Mouse (Mus musculus): ENCODE measurements around the gene Fbxo24.
"Not testable (repeated sequence)": the region's sequence is repeated elsewhere in the genome, so short reads cannot be mapped to it uniquely, and the experiment has no call there.

Gene Fbxo24

DNA sequence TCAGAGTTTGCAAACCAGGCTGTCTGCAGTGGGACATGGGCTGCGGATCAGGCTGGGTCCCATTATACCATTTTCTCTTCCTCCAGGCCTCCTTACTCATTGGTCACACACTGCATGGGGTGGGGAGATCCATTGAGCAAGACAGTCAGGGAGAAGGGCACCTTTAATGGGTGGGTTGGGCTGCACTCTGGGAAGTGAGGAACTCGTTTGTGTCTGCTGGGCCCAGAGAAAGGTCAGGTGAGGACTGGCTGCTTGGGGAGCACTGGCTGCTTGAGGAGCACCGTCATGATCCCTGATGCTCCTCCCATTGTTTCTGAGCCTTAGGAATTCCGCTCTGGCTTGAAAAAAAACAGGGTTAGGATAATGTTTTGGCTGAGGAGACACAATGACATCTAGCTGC is 14.1 kb upstream of the Fbxo24 start:
- DNase-seq (ENCODE audit: low spot score), result no peak

DNA sequence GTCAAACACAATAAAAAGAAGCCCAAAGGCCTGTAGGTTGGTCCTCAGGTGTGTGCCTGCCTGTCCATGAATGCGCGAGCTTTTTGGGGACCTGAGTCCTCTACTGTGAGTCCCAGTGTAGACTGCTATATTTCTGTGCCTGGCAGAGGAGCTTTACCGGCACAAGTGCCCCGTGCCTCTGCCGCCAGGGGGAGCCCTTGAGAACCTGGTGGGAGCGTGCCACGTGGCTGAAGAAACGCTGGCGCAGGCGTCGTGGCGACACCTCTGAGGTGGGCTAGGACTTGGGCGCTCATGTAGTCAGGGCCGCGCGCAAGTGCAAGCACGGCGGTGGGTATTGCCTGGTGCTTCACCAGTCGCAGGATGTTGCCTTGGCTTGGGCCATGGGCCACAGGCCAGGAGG is 12.3 kb upstream of the Fbxo24 start, which contains the start of gene Sap25:
Sap25 (plus strand) TSS at position 281 of the 400 bp plus-strand sequence.
- DNase-seq (ENCODE audit: low spot score), result peak; percentile 76

DNA sequence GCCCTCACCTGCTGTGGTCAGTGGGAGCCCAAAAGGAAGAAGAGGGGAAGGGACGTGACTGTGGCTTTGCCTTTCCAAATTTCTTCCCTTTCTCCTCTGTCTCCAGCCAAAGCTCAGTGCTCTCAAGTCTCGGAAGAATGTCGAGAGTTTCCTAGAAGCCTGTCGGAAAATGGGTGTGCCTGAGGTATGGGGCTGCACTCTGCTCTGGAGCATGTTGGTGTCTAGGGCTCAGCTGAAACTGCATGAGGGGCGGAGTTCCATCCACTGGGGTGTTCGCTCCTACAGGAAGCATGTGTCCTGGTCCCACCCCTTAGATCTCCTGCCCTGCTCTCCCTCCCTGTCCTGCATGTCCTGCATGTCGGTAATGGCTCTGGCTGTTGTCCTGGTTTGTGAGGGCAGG is 10.7 kb upstream of the Fbxo24 start:
- DNase-seq (ENCODE audit: low spot score), result no peak

DNA sequence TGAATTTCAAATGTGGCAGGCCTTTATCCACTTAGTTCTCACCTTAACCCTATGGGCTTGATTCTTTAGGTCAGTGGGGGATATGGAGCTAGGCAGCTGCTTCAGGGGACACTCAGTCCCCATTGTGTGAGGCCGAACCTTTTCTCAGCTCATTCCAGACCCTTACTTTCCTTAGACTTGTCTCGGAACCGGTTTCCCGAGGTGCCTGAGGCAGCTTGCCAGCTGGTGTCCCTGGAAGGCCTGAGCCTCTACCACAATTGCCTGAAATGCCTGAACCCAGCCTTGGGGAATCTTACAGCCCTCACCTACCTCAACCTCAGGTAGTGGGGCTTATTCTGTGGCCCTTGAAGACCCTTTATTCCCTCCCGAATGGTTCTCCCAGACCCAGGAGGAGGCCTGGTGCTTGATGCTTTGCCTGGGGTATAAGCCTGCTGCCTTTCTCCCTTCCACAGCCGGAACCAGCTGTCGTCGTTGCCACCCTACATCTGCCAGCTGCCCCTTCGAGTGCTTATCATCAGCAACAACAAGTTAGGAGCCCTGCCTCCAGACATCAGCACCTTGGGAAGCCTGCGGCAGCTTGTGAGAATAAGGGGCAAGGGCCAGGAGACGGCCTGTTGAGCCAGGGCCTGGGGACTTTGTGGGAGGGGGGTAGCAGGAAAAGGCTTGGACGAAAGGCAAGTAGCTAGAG is 4.7 kb upstream of the Fbxo24 start:
- DNase-seq (ENCODE audit: low spot score), result no peak

DNA sequence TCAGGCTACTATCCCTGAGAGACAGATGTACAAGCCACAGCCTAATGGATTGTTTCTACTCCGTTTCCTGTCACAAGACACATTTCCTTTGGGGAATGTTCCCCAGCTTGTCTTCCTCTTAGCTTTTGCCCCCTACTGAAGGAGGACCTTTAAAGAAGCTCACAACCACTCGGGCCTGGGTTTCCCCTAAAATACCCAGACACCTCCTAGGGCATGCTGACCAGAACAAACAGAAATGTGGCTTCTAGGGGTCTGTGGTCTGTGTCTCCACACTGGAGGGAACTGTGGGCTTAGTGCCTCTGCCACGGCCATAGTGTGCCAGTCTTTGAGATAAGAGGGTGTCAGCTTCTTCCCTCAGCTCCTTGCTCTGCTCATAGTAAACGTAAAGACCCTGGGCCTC is 2.8 kb upstream of the Fbxo24 start:
- DNase-seq (ENCODE audit: low spot score), result no peak

DNA sequence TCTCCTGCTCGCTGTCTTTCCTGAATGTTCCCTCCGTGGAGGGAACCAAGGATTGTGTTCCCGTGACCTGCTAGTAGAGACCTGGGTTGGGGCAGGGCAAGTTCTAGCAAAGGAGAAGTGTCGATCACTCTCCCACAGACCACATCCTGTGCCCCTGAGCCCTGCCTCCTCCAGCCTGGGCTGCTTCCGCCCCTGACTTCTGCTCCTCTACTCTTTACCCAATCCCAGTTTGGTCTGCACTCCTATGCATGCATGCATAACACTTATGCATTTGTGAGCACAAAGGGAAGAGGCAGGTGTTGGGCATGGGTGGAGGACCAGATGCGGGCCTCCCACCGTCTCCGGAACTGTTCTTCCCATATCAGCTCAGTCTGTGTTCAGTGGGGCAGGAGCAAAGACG is 2.4 kb upstream of the Fbxo24 start:
- no peak for DNase-seq (ENCODE audit: low spot score)

DNA sequence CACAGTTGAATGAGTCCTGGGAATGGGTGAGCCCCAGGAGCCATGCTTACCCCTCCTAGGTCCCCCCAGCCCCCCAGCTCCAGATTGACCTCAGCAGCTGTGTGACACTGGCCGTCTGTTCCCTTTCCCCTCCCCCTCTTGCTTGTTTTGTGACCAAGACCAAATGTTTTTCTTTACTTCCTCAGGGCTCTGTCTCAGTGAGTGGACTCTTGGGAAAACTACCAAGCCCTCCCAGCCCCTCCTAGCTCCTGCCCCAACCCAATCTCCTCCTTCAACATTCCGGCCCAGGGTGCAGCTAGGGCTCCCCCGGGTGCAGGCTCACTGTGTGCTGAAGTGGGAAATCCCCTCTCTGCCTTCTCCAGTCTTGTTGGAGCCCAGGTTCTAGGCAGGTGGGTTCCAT is 1.8 kb upstream of the Fbxo24 start:
- DNase-seq (ENCODE audit: low spot score), result no peak

DNA sequence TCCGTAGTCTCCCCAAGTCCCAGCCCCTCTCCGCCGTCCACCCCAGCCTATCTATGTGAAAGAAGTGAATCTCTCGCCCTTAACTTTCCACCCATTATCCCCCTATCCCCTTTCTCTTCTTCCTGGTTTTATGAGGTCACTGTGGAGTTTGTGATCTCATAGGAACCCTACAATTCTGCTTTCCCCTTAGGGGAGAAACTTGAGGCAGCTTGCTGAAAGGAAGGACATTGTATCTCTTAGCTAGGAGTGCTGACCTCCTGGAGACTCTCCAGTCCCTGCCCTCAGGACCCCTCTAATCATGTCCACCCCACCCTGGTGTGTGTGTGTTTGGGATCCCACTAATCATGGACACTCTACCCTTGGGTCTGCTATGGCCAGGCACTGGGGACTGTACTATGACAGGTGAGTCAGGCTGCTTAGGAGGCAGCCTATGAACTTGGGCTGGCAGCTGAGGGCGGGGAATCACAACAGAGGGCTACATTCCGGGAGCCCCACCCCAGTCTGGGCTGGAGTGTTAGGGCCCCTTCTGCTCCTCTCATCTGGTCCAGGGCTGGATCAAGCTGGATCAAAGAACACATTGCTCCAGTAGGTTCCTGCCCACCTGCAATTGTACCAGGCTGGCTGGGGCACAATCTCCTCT is 1.2 kb upstream of the Fbxo24 start:
- DNase-seq (ENCODE audit: low spot score), result no peak

DNA sequence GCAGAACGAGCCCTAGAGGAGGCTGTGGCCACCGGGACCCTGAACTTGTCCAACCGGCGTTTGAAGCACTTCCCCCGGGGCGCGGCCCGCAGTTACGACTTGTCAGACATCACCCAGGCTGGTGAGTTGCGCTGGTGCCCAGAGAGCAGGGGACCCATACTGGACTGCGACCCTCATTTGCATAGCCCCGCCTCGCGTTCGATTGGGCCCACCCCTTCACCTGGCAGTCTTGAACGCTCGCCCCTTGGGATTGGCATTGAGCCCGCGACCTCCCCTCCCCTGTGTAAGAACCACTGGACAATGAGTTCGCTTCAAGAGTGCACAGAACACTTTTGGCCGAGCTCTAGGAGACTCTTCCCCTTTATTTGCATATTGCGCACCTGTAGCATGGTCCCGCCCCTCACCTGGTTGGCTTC is 512 bp upstream of the Fbxo24 start:
- peak; percentile 88 for DNase-seq (ENCODE audit: low spot score)

DNA sequence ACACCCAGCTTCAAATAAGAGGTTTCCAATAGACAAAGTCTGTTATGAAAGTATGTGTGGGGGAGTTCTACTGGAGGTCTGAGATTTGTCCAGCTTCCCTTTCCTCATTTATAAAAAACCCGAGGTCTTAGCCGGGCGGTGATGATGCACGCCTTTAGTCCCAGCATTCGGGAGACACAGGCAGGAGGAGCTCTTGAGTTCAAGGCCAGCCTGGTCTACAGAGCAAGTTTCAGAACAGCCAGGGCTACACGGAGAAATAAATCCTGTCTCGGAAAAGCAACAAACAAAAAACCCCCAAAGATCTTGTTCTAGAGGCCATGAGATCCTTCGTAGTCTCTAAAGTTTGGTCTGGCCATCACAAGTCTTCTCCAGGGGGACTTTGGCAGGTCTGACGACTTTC is 811 bp downstream of the Fbxo24 start:
- no peak for DNase-seq (ENCODE audit: low spot score)

DNA sequence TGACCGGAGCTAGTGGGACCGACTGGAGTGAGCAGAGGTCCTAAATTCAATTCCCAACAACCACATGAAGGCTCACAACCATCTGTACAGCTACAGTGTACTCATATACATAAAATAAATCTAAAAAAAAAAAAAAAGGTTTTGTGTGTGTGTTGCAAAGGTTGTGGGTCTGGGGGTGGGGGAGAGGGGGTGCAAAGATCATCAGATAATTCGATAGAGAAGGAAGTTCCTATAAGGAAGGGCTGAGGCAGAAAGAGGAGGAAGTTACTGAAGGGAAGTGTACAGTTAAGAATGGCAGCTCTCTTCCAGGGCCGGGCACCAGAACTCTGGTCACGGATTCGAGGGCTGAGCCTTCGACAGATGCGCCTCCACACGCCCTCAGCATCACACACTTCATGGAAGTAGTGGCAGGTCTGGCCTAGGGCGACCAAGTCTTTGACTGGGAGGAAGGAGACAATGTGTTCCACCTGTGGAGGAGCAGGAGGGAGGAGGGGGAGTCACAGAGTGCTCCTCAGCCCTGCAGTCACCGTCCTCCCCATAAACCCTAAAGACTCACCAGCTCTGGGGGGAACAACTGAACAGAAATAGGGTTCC is 4.8 kb downstream of the Fbxo24 start:
- no peak for DNase-seq (ENCODE audit: low spot score)

DNA sequence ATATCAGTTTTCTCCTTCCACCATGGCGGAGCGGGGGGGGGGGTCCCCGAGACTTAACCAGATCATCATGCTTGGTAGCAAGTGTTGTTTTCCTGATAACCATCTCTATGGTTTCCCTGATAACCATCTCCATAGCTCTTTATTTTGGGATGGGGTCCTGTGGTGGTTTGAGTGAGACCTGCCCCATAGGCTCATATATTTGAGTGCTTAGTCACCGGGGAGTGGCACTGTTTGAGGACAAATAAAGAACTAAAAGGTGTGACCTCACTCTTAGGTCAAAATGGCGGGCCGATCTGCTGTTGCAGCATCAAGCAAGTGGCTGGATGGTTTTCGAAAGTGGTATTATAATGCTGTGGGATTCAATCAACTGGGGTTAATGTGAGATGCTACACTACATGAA is 13.5 kb downstream of the Fbxo24 start:
- no peak for DNase-seq (ENCODE audit: low spot score)

DNA sequence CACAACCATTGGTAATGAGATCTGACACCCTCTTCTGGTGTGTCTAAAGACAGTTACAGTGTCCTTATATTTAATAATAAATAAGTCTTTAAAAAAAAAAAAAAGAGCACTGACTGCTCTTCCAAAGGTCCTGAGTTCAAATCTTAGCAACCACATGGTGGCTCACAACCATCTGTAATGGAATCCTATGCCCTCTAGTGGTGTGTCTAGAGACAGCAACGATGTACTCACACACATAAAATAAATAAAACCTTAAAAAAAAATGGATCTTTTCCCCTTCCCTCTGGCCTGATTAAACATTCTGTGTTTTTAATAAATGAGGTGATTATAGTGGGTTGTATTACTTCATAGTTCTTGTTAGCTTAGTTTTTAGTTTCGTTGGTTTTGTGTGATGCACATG is 13.9 kb downstream of the Fbxo24 start:
- not testable (repeated sequence) for DNase-seq (ENCODE audit: low spot score)

DNA sequence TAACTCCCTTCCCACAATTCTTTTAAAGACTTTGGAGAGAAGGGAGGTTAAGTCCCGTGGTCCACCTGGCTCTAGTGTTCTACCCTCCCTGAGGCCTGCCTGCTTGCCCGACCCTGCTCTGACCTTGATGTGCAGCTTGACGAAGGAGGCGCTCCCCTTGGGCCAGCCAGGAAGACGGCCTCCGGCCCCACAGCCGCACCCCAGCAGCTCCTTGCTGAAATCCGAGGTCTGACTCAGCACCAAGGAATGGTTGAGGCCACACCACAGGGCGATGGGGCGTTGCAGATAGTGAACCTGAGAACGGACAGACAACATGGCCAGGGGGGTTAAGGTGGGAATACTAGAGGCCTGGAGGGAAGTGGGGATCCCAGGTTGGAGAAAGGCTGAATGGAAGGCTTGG is 15.3 kb downstream of the Fbxo24 start, which contains the start of gene Pcolce:
Pcolce (minus strand) TSS at position 235 of the 400 bp plus-strand sequence.
- no peak for DNase-seq (ENCODE audit: low spot score)

DNA sequence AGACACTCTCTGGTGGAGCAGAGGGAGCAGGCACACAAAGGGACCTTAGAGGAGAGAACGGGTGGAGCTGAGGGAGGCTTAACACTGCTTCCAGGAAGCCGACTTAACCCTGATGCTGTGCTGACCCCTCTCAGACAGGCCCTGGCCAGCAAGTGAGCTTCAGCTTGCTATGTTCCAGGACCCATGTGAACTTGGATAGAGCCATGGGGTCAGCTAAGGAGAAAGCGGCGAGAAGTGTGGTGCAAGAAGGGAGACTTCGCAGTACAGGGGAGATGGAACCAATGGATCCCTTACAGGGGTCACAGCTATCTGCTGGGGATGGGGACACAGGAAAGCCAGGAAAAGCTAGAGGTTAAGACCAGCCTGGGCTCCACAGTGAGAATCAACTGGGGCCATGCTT is 15.7 kb downstream of the Fbxo24 start:
- no peak for DNase-seq (ENCODE audit: low spot score)

DNA sequence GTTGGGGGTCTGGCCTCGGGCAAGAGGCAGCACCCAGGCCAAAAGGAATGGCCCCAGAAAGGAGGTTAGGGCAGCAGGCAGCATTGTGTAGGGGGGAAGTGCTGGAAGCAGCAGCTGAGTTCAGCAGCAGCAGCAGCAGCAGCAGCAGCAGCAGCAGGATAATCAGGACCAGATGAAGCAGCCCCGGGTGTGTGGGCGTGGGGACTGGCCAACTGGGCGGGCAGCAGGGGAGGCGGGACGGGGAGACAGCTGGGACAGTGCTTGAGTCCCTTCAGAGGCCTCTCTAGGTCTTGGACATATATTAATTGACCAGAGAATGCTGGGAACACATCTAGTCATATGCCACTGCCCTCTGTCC is 17.6 kb downstream of the Fbxo24 start:
- DNase-seq (ENCODE audit: low spot score), result peak; percentile 53

DNA sequence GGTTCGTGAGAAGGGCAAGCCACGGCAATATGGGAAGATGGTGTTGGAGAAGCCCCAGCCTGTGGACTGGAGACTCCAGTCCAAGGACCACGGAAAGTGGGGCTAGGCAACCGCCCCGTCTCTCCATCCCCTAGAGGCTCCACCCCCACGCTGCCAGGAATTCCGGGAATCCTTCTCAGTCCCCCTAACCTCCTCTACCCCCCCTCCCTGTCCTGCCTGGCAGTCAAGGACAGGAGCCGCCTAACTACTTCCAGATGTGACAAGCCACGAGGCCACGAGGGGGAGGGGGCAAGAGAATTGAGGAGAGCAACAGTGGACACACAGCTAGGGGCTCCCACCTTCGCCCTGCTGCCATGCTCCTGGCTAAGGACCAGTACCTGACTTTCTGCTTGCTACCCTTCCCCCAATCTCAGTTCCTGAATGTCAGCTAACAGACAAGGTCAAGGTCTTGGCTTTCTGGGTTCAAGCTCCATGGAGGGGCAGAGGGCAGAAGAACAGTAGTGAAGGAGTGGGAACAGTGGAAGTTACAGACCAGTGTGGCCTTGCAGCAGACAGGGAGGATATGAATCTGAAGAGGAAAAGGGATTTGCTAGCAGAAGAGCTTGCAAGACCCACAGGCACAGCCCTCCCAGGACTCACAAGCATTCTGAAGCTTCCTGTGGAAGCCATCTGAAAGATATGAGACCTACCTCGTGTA is 18.1 kb downstream of the Fbxo24 start:
- DNase-seq (ENCODE audit: low spot score), result peak; percentile 70

DNA sequence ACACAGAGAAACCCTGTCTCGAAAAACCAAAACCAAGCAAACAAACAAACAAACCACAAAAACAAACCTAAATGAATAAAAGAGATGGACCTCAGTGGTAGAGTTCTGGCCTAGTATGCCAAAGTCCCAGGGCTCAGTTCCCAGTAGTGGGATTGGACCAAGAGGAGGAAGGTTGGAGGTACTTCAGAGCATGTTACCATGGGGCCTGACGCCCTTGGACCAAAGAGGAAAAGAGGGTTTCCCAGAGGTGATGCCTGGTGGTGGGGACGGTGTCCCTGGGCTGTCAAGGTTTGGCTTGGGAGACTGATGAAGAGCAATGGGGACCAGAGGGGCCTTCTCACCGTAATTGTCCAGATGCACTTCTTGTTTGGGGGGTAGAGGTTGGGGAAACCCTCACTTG is 18.7 kb downstream of the Fbxo24 start:
- DNase-seq (ENCODE audit: low spot score), result no peak

DNA sequence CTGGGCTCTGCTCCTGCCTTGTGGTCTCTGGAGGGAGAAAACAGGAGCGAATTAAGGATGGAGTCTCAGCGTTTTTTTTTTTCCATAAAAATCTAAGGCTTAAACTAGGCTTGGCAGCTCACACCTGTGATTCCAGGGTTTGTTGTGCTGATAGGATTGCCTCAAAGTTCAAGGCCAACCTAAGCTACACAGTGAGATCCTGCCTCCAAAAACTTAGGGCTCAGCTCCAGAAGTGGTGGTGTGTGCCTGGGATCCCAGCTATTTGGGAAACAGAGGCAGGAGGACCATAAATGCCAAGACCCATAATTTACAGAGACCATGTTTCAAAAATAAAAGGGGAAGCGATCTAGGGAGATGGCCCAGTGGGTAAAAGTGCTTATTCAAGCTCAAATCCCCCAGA is 19.5 kb downstream of the Fbxo24 start:
- no peak for DNase-seq (ENCODE audit: low spot score)

DNA sequence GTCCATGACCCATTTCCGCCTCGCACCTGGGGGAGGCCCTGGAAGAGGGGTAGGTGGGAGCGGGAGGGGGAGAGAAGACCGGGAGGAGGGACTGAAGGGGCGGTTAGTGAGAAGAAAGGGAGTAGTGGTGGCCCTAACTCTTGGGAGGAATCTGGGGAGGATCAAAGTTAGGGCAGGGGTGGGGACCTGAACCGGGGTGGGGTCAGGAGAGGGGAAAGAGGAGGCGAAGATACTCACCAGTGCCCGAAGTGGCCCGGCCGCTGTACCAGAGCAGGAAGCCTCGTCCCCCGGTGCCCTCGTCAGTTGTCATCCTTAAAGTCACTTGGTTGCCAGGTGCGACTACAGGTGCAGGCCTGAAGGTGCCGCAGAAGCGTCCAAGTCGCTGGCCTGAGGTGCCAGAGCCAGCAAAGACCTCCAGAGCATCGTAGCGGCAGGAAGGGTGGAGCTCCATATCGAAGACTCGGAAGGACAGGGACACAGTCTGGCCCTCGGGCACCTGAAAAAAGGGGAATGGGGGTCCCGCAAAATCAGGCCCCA is 20.1 kb downstream of the Fbxo24 start:
- DNase-seq (ENCODE audit: low spot score), result no peak

DNA sequence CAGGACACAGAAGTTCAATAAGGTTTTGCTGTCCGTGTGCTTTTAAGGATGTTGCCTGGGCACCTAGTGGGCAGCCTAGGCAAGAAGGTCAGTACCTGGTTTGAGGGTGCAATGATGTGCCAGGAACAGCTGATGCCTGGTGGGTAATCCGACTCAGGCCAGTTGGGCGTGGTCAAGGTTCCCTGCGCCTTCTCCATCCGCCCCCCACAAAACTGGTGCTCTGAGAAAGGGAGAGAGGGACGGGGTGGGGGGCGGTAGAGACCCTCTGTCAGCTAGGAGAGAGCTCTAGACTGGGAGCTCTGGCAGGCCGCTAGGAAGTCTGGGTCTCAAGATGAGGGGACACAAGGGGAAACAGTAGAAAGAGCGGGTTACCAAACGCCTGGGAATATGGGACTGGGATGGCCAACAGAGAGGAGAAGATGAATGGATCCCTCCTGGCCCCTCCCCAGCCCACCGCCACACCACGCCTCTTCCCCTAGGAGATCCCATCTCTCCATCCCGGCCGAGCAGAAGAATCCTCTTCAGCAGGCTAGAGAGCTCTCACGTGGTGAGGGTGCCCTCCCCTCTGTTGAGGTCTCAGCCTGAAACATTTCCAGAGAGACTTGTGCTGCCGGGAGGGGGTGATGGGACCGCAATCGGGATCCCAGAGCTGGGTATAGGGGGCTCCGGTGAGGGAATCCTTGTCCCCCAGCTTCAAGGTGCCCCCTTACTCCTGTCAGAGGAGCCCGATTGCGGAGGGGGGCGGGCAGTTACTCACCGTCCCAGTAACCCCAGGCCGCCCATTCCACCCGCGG is 20.7 kb downstream of the Fbxo24 start:
- no peak for DNase-seq (ENCODE audit: low spot score)

DNA sequence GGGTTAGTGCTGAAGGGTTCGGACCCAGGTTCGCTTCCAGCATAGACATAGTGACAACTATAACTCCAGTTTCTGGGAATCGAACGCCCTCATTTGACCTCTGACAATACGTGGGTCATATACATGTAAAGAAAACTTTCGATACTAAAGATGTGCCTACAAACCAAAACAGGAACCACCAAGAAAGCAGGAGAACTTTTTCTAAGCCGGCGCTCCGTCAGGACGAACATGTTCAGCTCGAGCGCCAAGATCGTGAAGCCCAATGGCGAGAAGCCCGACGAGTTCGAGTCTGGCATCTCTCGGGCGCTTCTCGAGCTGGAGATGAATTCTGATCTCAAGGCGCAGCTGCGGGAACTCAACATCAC is 27.5 kb downstream of the Fbxo24 start:
- DNase-seq (ENCODE audit: low spot score), result no peak
